Mouse (Mus musculus) liver, adult 2 months (tissue): ENCODE measurements around the gene Il12rb1.

Experiments
- CTCF ChIP-seq: fragments of 200-500 bp; IDR thresholded peaks from 2 replicates; pipeline ENCODE4 v1.5.1; 2011; ENCODE audit warnings: low read depth, low read length, control low read depth
- POLR2A ChIP-seq: fragments of 200-500 bp; IDR thresholded peaks from 2 replicates; pipeline ENCODE4 v1.6.1; 2011; ENCODE audit warnings: low read length, control low read depth; ENCODE audit not compliant: insufficient read depth; ENCODE audit errors: extremely low read depth

DNA sequence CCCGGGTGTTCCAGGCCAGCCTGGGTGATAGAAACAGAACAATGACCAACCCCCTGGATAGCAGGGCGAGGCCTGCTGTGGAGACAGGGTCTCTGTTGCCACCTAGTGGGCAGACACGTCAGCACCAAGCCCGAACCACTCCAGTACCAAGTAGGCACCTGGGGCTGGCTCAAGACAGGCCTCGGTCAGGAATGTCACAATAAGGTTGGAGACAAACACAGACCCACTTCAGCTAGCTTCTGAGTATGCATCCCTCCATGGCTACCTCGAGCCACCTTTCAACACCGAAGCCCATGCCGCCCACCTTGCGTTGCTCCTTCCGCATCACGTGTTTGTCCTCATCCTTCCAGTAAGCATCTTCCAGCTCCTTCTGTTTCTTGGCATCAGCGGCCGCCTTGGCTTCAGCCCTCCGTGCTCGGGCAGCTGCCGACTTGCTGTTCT lies 61.4 kb downstream of the Il12rb1 start:
- TF ChIP-seq POLR2A: no peak
- TF ChIP-seq CTCF: peak; percentile 99
